Comparison of ENCODE assay signal across 1 mouse cellular context in genomic region chr1:38929468-38929867, GRCm38 (mm10).
TF ChIP-seq lines count a peak whose summit lies in the region.

No protein-coding gene starts in this region.

TF ChIP-seq in MEL, 35 proteins besides CTCF, POLR2A, EP300 and RAD21:
- TF ChIP-seq MYB (IDR thresholded peaks at IDR 0.05; ENCODE audit: low read depth, low read length): no peak
- TF ChIP-seq ETS1 (IDR thresholded peaks at IDR 0.05; ENCODE audit: low read depth, low read length): no peak
- no peak for TF ChIP-seq TCF12 (IDR thresholded peaks at IDR 0.05; ENCODE audit: low read depth, low read length)
- TF ChIP-seq HCFC1 (IDR thresholded peaks at IDR 0.05; ENCODE audit: low read depth, low read length): no peak
- no peak for TF ChIP-seq SMC3 (IDR thresholded peaks at IDR 0.05; ENCODE audit: low read depth, low read length)
- no peak for TF ChIP-seq UBTF (IDR thresholded peaks at IDR 0.05; ENCODE audit: borderline replicate concordance, insufficient read depth, low read depth, low read length)
- TF ChIP-seq JUND (IDR thresholded peaks at IDR 0.05; ENCODE audit: low read depth, low read length): 0 out of 2 replicates have a peak, but pooled peaks have one; percentile 63
- no peak for TF ChIP-seq MXI1 (IDR thresholded peaks at IDR 0.05; ENCODE audit: low read depth, low read length)
